Mouse (Mus musculus) neural tube, embryonic 11.5 days (tissue): Measurements from ENCODE around the gene Shc3. TPM values are rescaled to one million over a fixed set of nuclear protein-coding genes. Genes with fewer than 3 reads are reported as not detected.

ENCODE experiments used
- ATAC-seq: fragments of 200-750 bp; cut with Nextera tagmentation; 2 replicates; pipeline ENCODE4 v1.8.0; 2017; ENCODE audit warnings: moderate number of reproducible peaks, mild to moderate bottlenecking, moderate TSS enrichment, moderate library complexity; ENCODE audit not compliant: insufficient read depth, low FRiP score, low TSS enrichment
- DNase-seq: peaks from one replicate; pipeline ENCODE4 v3.0.0-alpha.2; 2015; ENCODE audit warnings: low spot score
- H3K27ac ChIP-seq: fragments of 300-500 bp; sonication (generic); 2 replicates; pipeline ENCODE4 v1.5.1; 2014; ENCODE audit warnings: low read depth, mild to moderate bottlenecking, low read length
- H3K27me3 ChIP-seq: fragments of 300-500 bp; sonication (generic); 2 replicates; pipeline ENCODE4 v1.6.1; 2014; ENCODE audit warnings: mild to moderate bottlenecking, low read length, mixed read lengths; ENCODE audit not compliant: control insufficient read depth, insufficient read depth
- H3K36me3 ChIP-seq: fragments of 300-500 bp; sonication (generic); 2 replicates; pipeline ENCODE4 v1.6.1; 2014; ENCODE audit warnings: mild to moderate bottlenecking, low read length, moderate library complexity, mixed read lengths; ENCODE audit not compliant: control insufficient read depth, insufficient read depth
- H3K4me1 ChIP-seq: fragments of 300-500 bp; sonication (generic); 2 replicates; pipeline ENCODE4 v1.6.1; 2014; ENCODE audit warnings: low read length, mixed read lengths; ENCODE audit not compliant: control insufficient read depth, insufficient read depth
- H3K4me2 ChIP-seq: fragments of 300-500 bp; sonication (generic); 2 replicates; pipeline ENCODE4 v1.6.1; 2014; ENCODE audit warnings: low read depth, mild to moderate bottlenecking, moderate library complexity
- H3K4me3 ChIP-seq: fragments of 300-500 bp; sonication (generic); 2 replicates; pipeline ENCODE4 v1.5.1; 2014; ENCODE audit warnings: low read depth, low read length
- H3K9ac ChIP-seq: fragments of 300-500 bp; sonication (generic); 2 replicates; pipeline ENCODE4 v1.6.1; 2014; ENCODE audit warnings: mild to moderate bottlenecking, low read length
- H3K9me3 ChIP-seq: fragments of 300-500 bp; sonication (generic); 2 replicates; pipeline ENCODE4 v1.6.1; 2016; ENCODE audit warnings: low read length; ENCODE audit not compliant: control insufficient read depth
- WGBS: fragments of 180-500 bp; shearing (Covaris S2); extraction: QIAGEN DNeasy Blood & Tissue Kit; methylation state at CpG from one replicate; pipeline ENCODE4 v1.1.7; 2014; 5-methylcytosine and 5-hydroxymethylcytosine counted together
- polyA plus RNA-seq: library from polyadenylated mRNA; unstranded; fragments of >200 nt; fragmentation: Nextera tagmentation; extraction: Ambion mirVana; gene quantifications from 2 replicates; pipeline ENCODE4 v1.2.1, GENCODE M21; 2014

The Shc3 gene
- polyA plus RNA-seq, 1 experiment from 2014 or later, result 2.9 TPM

GRCm38 (mm10) chr13:51424647-51425046 is 144.6 kb downstream of the Shc3 start:
- DNase-seq (peak; percentile 79), ATAC-seq (no peak)
- 13% methylated on average over 5 of the region's 5 CpGs for WGBS
- H3K27me3 ChIP-seq, result no peaks in the 10 kb centered on the region
- no peak overlapping the region for H3K4me3 ChIP-seq
- H3K4me1 ChIP-seq, result no peaks in the 10 kb centered on the region
- no peak overlapping the region for H3K27ac ChIP-seq
- H3K4me2 ChIP-seq, result no peak overlapping the region
- no peaks in the 10 kb centered on the region; the same call in 1 of the 2 replicates for H3K36me3 ChIP-seq
- no peaks in the 10 kb centered on the region for H3K9me3 ChIP-seq
- H3K9ac ChIP-seq, result no peak overlapping the region

DNA sequence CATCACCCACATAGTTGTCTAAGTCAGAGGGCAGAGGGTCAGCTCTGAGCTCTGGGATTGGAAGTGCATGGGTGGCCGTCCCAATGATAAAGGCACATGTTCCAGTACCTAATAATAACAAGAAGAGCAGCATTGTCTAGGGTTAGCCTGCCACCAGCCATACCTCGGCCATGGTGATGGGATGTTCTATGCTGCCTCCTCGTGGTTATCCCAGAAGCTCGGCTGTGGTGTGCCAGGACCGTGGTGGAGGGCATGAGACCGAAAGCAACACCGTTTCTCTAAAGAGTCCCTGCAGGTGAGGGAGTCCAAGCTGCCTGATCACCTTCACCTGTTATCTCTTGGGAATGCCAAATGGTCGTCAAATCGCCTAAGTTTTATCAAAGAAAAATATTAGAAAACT is 145.6 kb downstream of the Shc3 start:
- H3K9ac ChIP-seq, result no peak overlapping the region
- H3K36me3 ChIP-seq, result no peaks in the 10 kb centered on the region; the same call in 1 of the 2 replicates
- WGBS, result 84% methylated on average over 9 of the region's 9 CpGs
- no peak overlapping the region for H3K4me3 ChIP-seq
- no peak for ATAC-seq
- H3K9me3 ChIP-seq, result no peaks in the 10 kb centered on the region
- no peaks in the 10 kb centered on the region; the same call in 1 of the 2 replicates for H3K4me1 ChIP-seq
- DNase-seq, result no peak
- H3K27ac ChIP-seq, result no peak overlapping the region
- no peaks in the 10 kb centered on the region for H3K27me3 ChIP-seq
- no peak overlapping the region for H3K4me2 ChIP-seq

- 86% methylated on average over 9 of the region's 9 CpGs for WGBS
- Histone ChIP-seq H3K27ac (no peak overlapping the region), H3K36me3 (no peaks in the 10 kb centered on the region; the same call in 1 of the 2 replicates), H3K4me1 (peaks cover 15% of the 10 kb centered on the region), H3K4me2 (no peak overlapping the region), H3K9me3 (no peaks in the 10 kb centered on the region), H3K27me3 (no peaks in the 10 kb centered on the region), H3K9ac (no peak overlapping the region), H3K4me3 (no peak overlapping the region)
- DNase-seq, result no peak
- ATAC-seq, result no peak
Observed at GRCm38 (mm10) chr13:51420861-51421260, 148.4 kb downstream of the Shc3 start.

- peaks cover 4% of the 10 kb centered on the region; the same call in 1 of the 2 replicates for H3K36me3 ChIP-seq
- ATAC-seq, result no peak
- no peak overlapping the region for H3K9ac ChIP-seq
- peaks cover 15% of the 10 kb centered on the region for H3K4me1 ChIP-seq
- H3K4me2 ChIP-seq, result no peak overlapping the region
- no peak overlapping the region for H3K27ac ChIP-seq
- 91% methylated on average over 15 of the region's 15 CpGs for WGBS
- H3K27me3 ChIP-seq, result no peaks in the 10 kb centered on the region
- no peak overlapping the region for H3K4me3 ChIP-seq
- DNase-seq, result no peak
- no peaks in the 10 kb centered on the region for H3K9me3 ChIP-seq
Observed at GRCm38 (mm10) chr13:51419501-51419900, 149.7 kb downstream of the Shc3 start.

DNA sequence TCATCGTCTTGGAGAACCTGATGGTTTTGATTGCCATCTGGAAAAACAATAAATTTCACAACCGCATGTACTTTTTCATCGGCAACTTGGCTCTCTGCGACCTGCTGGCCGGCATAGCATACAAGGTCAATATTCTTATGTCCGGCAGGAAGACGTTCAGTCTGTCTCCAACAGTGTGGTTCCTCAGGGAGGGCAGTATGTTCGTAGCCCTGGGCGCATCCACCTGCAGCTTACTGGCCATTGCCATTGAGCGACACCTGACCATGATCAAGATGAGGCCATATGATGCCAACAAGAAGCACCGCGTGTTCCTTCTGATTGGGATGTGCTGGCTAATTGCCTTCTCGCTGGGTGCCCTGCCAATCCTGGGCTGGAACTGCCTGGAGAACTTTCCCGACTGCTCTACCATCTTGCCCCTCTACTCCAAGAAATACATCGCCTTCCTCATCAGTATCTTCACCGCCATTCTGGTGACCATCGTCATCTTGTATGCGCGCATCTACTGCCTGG is 150.2 kb downstream of the Shc3 start:
- Histone ChIP-seq H3K4me2 (peak overlapping the region; percentile 32; the same call in 1 of the 2 replicates), H3K4me1 (peaks cover 15% of the 10 kb centered on the region), H3K9ac (no peak overlapping the region), H3K36me3 (peaks cover 4% of the 10 kb centered on the region; the same call in 1 of the 2 replicates), H3K4me3 (no peak overlapping the region), H3K27me3 (no peaks in the 10 kb centered on the region), H3K9me3 (no peaks in the 10 kb centered on the region), H3K27ac (no peak overlapping the region)
- no peak for DNase-seq
- ATAC-seq, result peak; percentile 39
- 78% methylated on average over 19 of the region's 19 CpGs for WGBS

GRCm38 (mm10) chr13:51418268-51418941 is 150.8 kb downstream of the Shc3 start:
- peaks cover 15% of the 10 kb centered on the region for H3K4me1 ChIP-seq
- ATAC-seq (peak; percentile 68), DNase-seq (peak; percentile 97)
- H3K4me3 ChIP-seq, result no peak overlapping the region
- WGBS, result 6% methylated on average over 20 of the region's 20 CpGs
- H3K4me2 ChIP-seq, result peak overlapping the region; percentile 32
- peaks cover 4% of the 10 kb centered on the region; the same call in 1 of the 2 replicates for H3K36me3 ChIP-seq
- H3K27me3 ChIP-seq, result no peaks in the 10 kb centered on the region
- peak overlapping the region; percentile 41 for H3K9ac ChIP-seq
- H3K9me3 ChIP-seq, result no peaks in the 10 kb centered on the region
- H3K27ac ChIP-seq, result peak overlapping the region; percentile 7; the same call in 1 of the 2 replicates

- 70% methylated on average over 6 of the region's 6 CpGs for WGBS
- peaks cover 15% of the 10 kb centered on the region for H3K4me1 ChIP-seq
- H3K9ac ChIP-seq, result peak overlapping the region; percentile 41
- no peak overlapping the region for H3K4me3 ChIP-seq
- no peaks in the 10 kb centered on the region for H3K27me3 ChIP-seq
- peak overlapping the region; percentile 32 for H3K4me2 ChIP-seq
- DNase-seq, result no peak
- H3K27ac ChIP-seq, result 0 out of 2 replicates have a peak overlapping the region, but pooled peaks have one; percentile 10
- no peak for ATAC-seq
- no peaks in the 10 kb centered on the region for H3K9me3 ChIP-seq
- H3K36me3 ChIP-seq, result peaks cover 4% of the 10 kb centered on the region; the same call in 1 of the 2 replicates
Observed at GRCm38 (mm10) chr13:51417796-51418195, 151.4 kb downstream of the Shc3 start.

- ATAC-seq (no peak), DNase-seq (no peak)
- WGBS, result 87% methylated on average over 11 of the region's 11 CpGs
- Histone ChIP-seq H3K9me3 (no peaks in the 10 kb centered on the region), H3K27ac (no peak overlapping the region), H3K27me3 (no peaks in the 10 kb centered on the region), H3K9ac (no peak overlapping the region), H3K36me3 (0 out of 2 replicates have a peak, but pooled peaks cover 4% of the 10 kb centered on the region), H3K4me2 (no peak overlapping the region), H3K4me1 (peaks cover 15% of the 10 kb centered on the region), H3K4me3 (no peak overlapping the region)
Observed at GRCm38 (mm10) chr13:51416727-51417126, 152.5 kb downstream of the Shc3 start.

DNA sequence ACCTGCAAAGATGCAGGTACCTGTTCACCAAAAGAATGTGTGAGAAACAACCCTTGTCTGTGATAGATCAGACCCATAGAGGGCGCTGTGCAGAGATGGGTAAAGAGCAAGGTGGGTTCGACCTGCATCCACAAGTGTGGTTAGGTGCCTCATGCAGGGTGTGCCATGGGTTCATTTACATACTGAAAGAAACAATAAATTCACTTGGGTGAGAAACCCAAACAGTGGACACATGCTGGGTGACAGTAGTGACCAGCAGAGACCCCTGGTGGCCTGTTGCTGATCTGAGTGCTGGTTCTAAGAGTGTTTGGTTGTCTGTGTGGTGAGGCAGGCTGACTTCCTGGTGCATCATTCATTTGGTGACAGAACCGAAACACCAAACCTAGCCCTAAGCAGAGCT is 155.8 kb downstream of the Shc3 start:
- Histone ChIP-seq H3K27ac (no peak overlapping the region), H3K4me1 (peaks cover 15% of the 10 kb centered on the region), H3K4me3 (no peak overlapping the region), H3K36me3 (0 out of 2 replicates have a peak, but pooled peaks cover 4% of the 10 kb centered on the region), H3K27me3 (no peaks in the 10 kb centered on the region), H3K9ac (no peak overlapping the region), H3K9me3 (no peaks in the 10 kb centered on the region), H3K4me2 (no peak overlapping the region)
- WGBS, result 62% methylated on average over 3 of the region's 3 CpGs
- no peak for ATAC-seq
- no peak for DNase-seq
